16 mouse cellular contexts compared by ENCODE assay signal in the genomic region with DNA sequence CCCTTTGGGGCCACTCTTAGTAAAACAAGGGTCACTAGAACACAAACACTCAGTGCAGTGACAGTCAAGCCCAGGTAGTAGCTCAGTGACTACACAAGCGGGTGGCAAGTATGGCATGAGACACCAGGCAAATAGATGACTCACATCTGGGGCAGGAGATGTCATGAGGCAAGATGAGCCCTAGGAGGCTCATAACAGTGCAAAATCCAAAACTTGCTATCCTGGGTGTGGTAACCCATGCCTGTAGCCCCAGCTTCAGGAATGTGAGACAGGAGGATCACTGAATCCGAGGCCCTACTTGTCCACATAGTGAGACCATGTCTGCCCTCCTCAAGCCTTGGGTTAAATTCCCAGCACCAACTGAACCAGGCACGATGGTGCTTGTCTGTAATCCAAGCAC. TPM values are rescaled to one million over a fixed set of nuclear protein-coding genes. Genes with fewer than 3 reads are reported as not detected.
DNase-seq lines count a peak whose midpoint lies in the region; ATAC-seq and TF ChIP-seq lines count a peak whose summit lies in the region.
"Had no signal": no experiment of that assay in that cellular context is flagged by ENCODE, and none has a peak within 500 bp of the region (broad histone marks: within the 10 kb centered on the region; RNA-seq: fewer than 3 reads in every experiment).

No protein-coding gene starts in this region.

- peak; percentile 16; the same call in 1 of the 2 replicates for TF ChIP-seq CTCF in forebrain, postnatal 0 days (IDR thresholded peaks at IDR 0.05; ENCODE audit: low read depth)
- TF ChIP-seq CTCF in lung, postnatal 0 days (IDR thresholded peaks at IDR 0.05) = no peak
- no peak for TF ChIP-seq CTCF in lung, adult 2 months (IDR thresholded peaks at IDR 0.05; ENCODE audit: insufficient read depth, low read length)

- no peak overlapping the region for H3K4me2 ChIP-seq in forebrain, postnatal 0 days (ENCODE audit: low read depth)
- H3K4me2 ChIP-seq in forebrain, embryonic 12.5 days = no peak overlapping the region
- no peak overlapping the region for H3K4me2 ChIP-seq in lung, postnatal 0 days (replicated peaks; ENCODE audit: low read depth, low read length)
- H3K4me2 ChIP-seq in liver, embryonic 12.5 days = no peak overlapping the region

- TF ChIP-seq EP300 in lung, postnatal 0 days (IDR thresholded peaks at IDR 0.05) = no peak

- no peak overlapping the region for H3K27ac ChIP-seq in forebrain, postnatal 0 days (ENCODE audit: low read depth, low read length)
- H3K27ac ChIP-seq in forebrain, embryonic 12.5 days = no peak overlapping the region
- no peak overlapping the region for H3K27ac ChIP-seq in lung, postnatal 0 days (ENCODE audit: low read length)
- H3K27ac ChIP-seq in liver, embryonic 12.5 days = no peak overlapping the region
- H3K27ac ChIP-seq: embryonic facial prominence, embryonic 10.5 days; heart, adult 2 months; hindbrain, embryonic 10.5 days; hindbrain, embryonic 14.5 days had no signal

- peaks cover 14% of the 10 kb centered on the region for H3K27me3 ChIP-seq in forebrain, postnatal 0 days (ENCODE audit: insufficient read depth, low read length)
- H3K27me3 ChIP-seq in forebrain, embryonic 12.5 days = peaks cover 48% of the 10 kb centered on the region
- no peaks in the 10 kb centered on the region for H3K27me3 ChIP-seq in lung, postnatal 0 days (replicated peaks; ENCODE audit: insufficient read depth, low read length)
- peaks cover 63% of the 10 kb centered on the region for H3K27me3 ChIP-seq in liver, embryonic 12.5 days (replicated peaks)

- H3K4me3 ChIP-seq in forebrain, postnatal 0 days (ENCODE audit: low read depth, low read length) = no peak overlapping the region
- no peak overlapping the region for H3K4me3 ChIP-seq in forebrain, embryonic 12.5 days (replicated peaks)
- H3K4me3 ChIP-seq in lung, postnatal 0 days (ENCODE audit: low read depth, low read length) = no peak overlapping the region
- H3K4me3 ChIP-seq in lung, adult 2 months (replicated peaks; ENCODE audit: extremely low read depth, low read depth, low read length) = no peak overlapping the region
- no peak overlapping the region for H3K4me3 ChIP-seq in liver, embryonic 12.5 days
- H3K4me3 ChIP-seq: heart, adult 2 months; heart, embryonic 12.5 days had no signal

- no peak for DNase-seq in forebrain, postnatal 0 days
- DNase-seq in lung, postnatal 0 days (ENCODE audit: low spot score) = peak; percentile 4
- DNase-seq in lung, adult 2 months = no peak
- DNase-seq in 3T3-L1 (ENCODE audit: low read depth, low spot score) = peak; percentile 67
- DNase-seq in CD4-positive helper T cell, adult 2 months (ENCODE audit: low read depth, low spot score) = peak; percentile 13
- DNase-seq in adrenal gland, postnatal 4 days (ENCODE audit: low spot score in 2 of 2) = no peak

- WGBS in forebrain, postnatal 0 days = 83% methylated on average over 3 of the region's 3 CpGs
- WGBS in forebrain, embryonic 12.5 days = 87% methylated on average over 3 of the region's 3 CpGs
- 78% methylated on average over 3 of the region's 3 CpGs for WGBS in lung, postnatal 0 days
- 71% methylated on average over 3 of the region's 3 CpGs for WGBS in lung, adult 2 months
- WGBS in liver, embryonic 12.5 days (ENCODE audit: insufficient replicate concordance) = 74% methylated on average over 3 of the region's 3 CpGs

- ATAC-seq in forebrain, postnatal 0 days = no peak
- ATAC-seq in forebrain, embryonic 12.5 days (ENCODE audit: low FRiP score) = no peak
- ATAC-seq in lung, postnatal 0 days = no peak
- no peak for ATAC-seq in liver, embryonic 12.5 days

- no peaks in the 10 kb centered on the region for H3K36me3 ChIP-seq in forebrain, postnatal 0 days (ENCODE audit: insufficient read depth)
- H3K36me3 ChIP-seq in forebrain, embryonic 12.5 days (replicated peaks) = no peaks in the 10 kb centered on the region
- H3K36me3 ChIP-seq in lung, postnatal 0 days (ENCODE audit: insufficient read depth, low read length) = no peaks in the 10 kb centered on the region
- H3K36me3 ChIP-seq in liver, embryonic 12.5 days = no peaks in the 10 kb centered on the region
- H3K36me3 ChIP-seq: embryonic facial prominence, embryonic 10.5 days; heart, embryonic 12.5 days; hindbrain, embryonic 10.5 days had no signal

- no peak for TF ChIP-seq POLR2A in lung, adult 2 months (IDR thresholded peaks at IDR 0.05; ENCODE audit: borderline replicate concordance, extremely low read depth, low read depth, low read length)

- H3K9me3 ChIP-seq in forebrain, postnatal 0 days (ENCODE audit: low read length) = no peaks in the 10 kb centered on the region
- H3K9me3 ChIP-seq in forebrain, embryonic 12.5 days = no peaks in the 10 kb centered on the region
- H3K9me3 ChIP-seq in lung, postnatal 0 days (ENCODE audit: low read length) = no peaks in the 10 kb centered on the region
- H3K9me3 ChIP-seq in liver, embryonic 12.5 days (replicated peaks) = no peaks in the 10 kb centered on the region
- H3K9me3 ChIP-seq: embryonic facial prominence, embryonic 10.5 days; heart, embryonic 12.5 days; hindbrain, embryonic 10.5 days had no signal

- 0 out of 2 replicates have a peak, but pooled peaks cover 5% of the 10 kb centered on the region for H3K4me1 ChIP-seq in forebrain, postnatal 0 days (ENCODE audit: insufficient read depth)
- peaks cover 13% of the 10 kb centered on the region for H3K4me1 ChIP-seq in forebrain, embryonic 12.5 days
- H3K4me1 ChIP-seq in lung, postnatal 0 days (ENCODE audit: insufficient read depth, low read depth, low read length) = no peaks in the 10 kb centered on the region
- H3K4me1 ChIP-seq in lung, adult 2 months (ENCODE audit: control insufficient read depth, insufficient read depth, low read length) = peaks cover 5% of the 10 kb centered on the region; the same call in 1 of the 2 replicates
- H3K4me1 ChIP-seq in liver, embryonic 12.5 days = peaks cover 13% of the 10 kb centered on the region

- no peak overlapping the region for H3K9ac ChIP-seq in forebrain, postnatal 0 days
- no peak overlapping the region for H3K9ac ChIP-seq in forebrain, embryonic 12.5 days
- H3K9ac ChIP-seq in lung, postnatal 0 days (replicated peaks; ENCODE audit: low read depth) = no peak overlapping the region
- no peak overlapping the region for H3K9ac ChIP-seq in liver, embryonic 12.5 days
- H3K9ac ChIP-seq: heart, embryonic 12.5 days; hindbrain, embryonic 14.5 days had no signal

RNA-seq across cellular contexts. Expression of gene H2-DMb2, which starts 8.7 kb away (rescaled TPM):
- 2.2 and 2.4 TPM in 2 replicates for total RNA-seq in forebrain, postnatal 0 days (2014; rRNA removed)
- polyA plus RNA-seq in forebrain, postnatal 0 days (2015; fragmentation: Nextera tagmentation; extraction: Ambion mirVana) = 0.72 and 1.0 TPM in 2 replicates
- not detected in 2 replicates for polyA plus RNA-seq in forebrain, embryonic 12.5 days (2016; fragmentation: Nextera tagmentation; extraction: Ambion mirVana)
- 1.8 and 2.2 TPM in 2 replicates for polyA plus RNA-seq in lung, postnatal 0 days (2015; fragmentation: Nextera tagmentation; extraction: Ambion mirVana)
- 33.3 and 38.9 TPM in 2 replicates for polyA plus RNA-seq in lung, adult 2 months (2012; rRNA removed)
- total RNA-seq in adrenal gland, postnatal 4 days (2021) = 1 to 10 TPM; 1.2 to 3.0 TPM
- 0.30 and 0.35 TPM in 2 replicates for polyA plus RNA-seq in liver, embryonic 12.5 days (2016; fragmentation: Nextera tagmentation; extraction: Ambion mirVana)
- polyA plus RNA-seq: heart, embryonic 12.5 days; hindbrain, embryonic 14.5 days had no signal

RNA-seq across cellular contexts. Expression of gene Brd2, which starts 12.0 kb away (rescaled TPM):
- 191 and 219 TPM in 2 replicates for total RNA-seq in forebrain, postnatal 0 days (2014; rRNA removed)
- 122 and 129 TPM in 2 replicates for polyA plus RNA-seq in forebrain, postnatal 0 days (2015; fragmentation: Nextera tagmentation; extraction: Ambion mirVana)
- 138 and 146 TPM in 2 replicates for polyA plus RNA-seq in forebrain, embryonic 12.5 days (2016; fragmentation: Nextera tagmentation; extraction: Ambion mirVana)
- 80.2 and 80.3 TPM in 2 replicates for polyA plus RNA-seq in lung, postnatal 0 days (2015; fragmentation: Nextera tagmentation; extraction: Ambion mirVana)
- 101 and 140 TPM in 2 replicates for polyA plus RNA-seq in lung, adult 2 months (2012; rRNA removed)
- 100 to 1,000 TPM; 225 to 226 TPM for total RNA-seq in adrenal gland, postnatal 4 days (2021)
- 59.9 and 66.1 TPM in 2 replicates for polyA plus RNA-seq in liver, embryonic 12.5 days (2016; fragmentation: Nextera tagmentation; extraction: Ambion mirVana)

RNA-seq across cellular contexts. Expression of gene H2-DMa, which starts 15.1 kb away (rescaled TPM):
- total RNA-seq in forebrain, postnatal 0 days (2014; rRNA removed) = 21.5 and 25.7 TPM in 2 replicates
- 19.2 and 23.5 TPM in 2 replicates for polyA plus RNA-seq in forebrain, postnatal 0 days (2015; fragmentation: Nextera tagmentation; extraction: Ambion mirVana)
- 9.1 and 9.6 TPM in 2 replicates for polyA plus RNA-seq in forebrain, embryonic 12.5 days (2016; fragmentation: Nextera tagmentation; extraction: Ambion mirVana)
- polyA plus RNA-seq in lung, postnatal 0 days (2015; fragmentation: Nextera tagmentation; extraction: Ambion mirVana) = 20.7 and 23.9 TPM in 2 replicates
- polyA plus RNA-seq in lung, adult 2 months (2012; rRNA removed) = 109 and 118 TPM in 2 replicates
- total RNA-seq in adrenal gland, postnatal 4 days (2021) = 10 to 100 TPM; 11.2 to 11.7 TPM
- polyA plus RNA-seq in liver, embryonic 12.5 days (2016; fragmentation: Nextera tagmentation; extraction: Ambion mirVana) = 3.1 and 4.3 TPM in 2 replicates

RNA-seq across cellular contexts. Expression of gene H2-DMb1, which starts 18.4 kb away (rescaled TPM):
- total RNA-seq in forebrain, postnatal 0 days (2014; rRNA removed) = 0.62 and 2.8 TPM in 2 replicates
- polyA plus RNA-seq in forebrain, postnatal 0 days (2015; fragmentation: Nextera tagmentation; extraction: Ambion mirVana) = 1.5 and 1.7 TPM in 2 replicates
- polyA plus RNA-seq in forebrain, embryonic 12.5 days (2016; fragmentation: Nextera tagmentation; extraction: Ambion mirVana) = 0.38 and 0.69 TPM in 2 replicates
- 6.9 and 7.2 TPM in 2 replicates for polyA plus RNA-seq in lung, postnatal 0 days (2015; fragmentation: Nextera tagmentation; extraction: Ambion mirVana)
- 146 and 187 TPM in 2 replicates for polyA plus RNA-seq in lung, adult 2 months (2012; rRNA removed)
- total RNA-seq in adrenal gland, postnatal 4 days (2021) = 1 to 10 TPM; 1.9 to 3.8 TPM
- polyA plus RNA-seq in liver, embryonic 12.5 days (2016; fragmentation: Nextera tagmentation; extraction: Ambion mirVana) = 0.21 and 0.45 TPM in 2 replicates

RNA-seq across cellular contexts. Expression of gene H2-Oa, which starts 42.3 kb away (rescaled TPM):
- total RNA-seq in forebrain, postnatal 0 days (2014; rRNA removed) = not detected in 2 replicates
- 0.13 TPM in 1 of 2 replicates, not detected in the other for polyA plus RNA-seq in forebrain, postnatal 0 days (2015; fragmentation: Nextera tagmentation; extraction: Ambion mirVana)
- polyA plus RNA-seq in forebrain, embryonic 12.5 days (2016; fragmentation: Nextera tagmentation; extraction: Ambion mirVana) = 0.27 and 0.41 TPM in 2 replicates
- 0.48 and 1.1 TPM in 2 replicates for polyA plus RNA-seq in lung, postnatal 0 days (2015; fragmentation: Nextera tagmentation; extraction: Ambion mirVana)
- 14.1 and 19.8 TPM in 2 replicates for polyA plus RNA-seq in lung, adult 2 months (2012; rRNA removed)
- total RNA-seq in adrenal gland, postnatal 4 days (2021) = under 1 TPM in 1 of 2 experiments, not detected in 1; 0.31 TPM
- polyA plus RNA-seq in liver, embryonic 12.5 days (2016; fragmentation: Nextera tagmentation; extraction: Ambion mirVana) = 0.37 and 0.56 TPM in 2 replicates
- total RNA-seq: gastrocnemius, postnatal 10 days; gastrocnemius, postnatal 4 days; heart, postnatal 25 days had no signal

Comparison
In these comparisons a context has a peak if more than half of its experiments do, and no peak if none do; other contexts are left out.
1. DNase-seq: peak in lung, postnatal 0 days (single experiment), 3T3-L1 (single experiment) and CD4-positive helper T cell, adult 2 months (single experiment); none in forebrain, postnatal 0 days (single experiment), lung, adult 2 months (single experiment) and adrenal gland, postnatal 4 days (0 of 2).
2. RNA of gene H2-DMb2, which starts 8.7 kb away (polyA plus RNA-seq): 33.3 to 38.9 TPM in lung, adult 2 months; 1.8 to 2.2 TPM in lung, postnatal 0 days, 0.72 to 1.0 TPM in forebrain, postnatal 0 days, 0.30 to 0.35 TPM in liver, embryonic 12.5 days and not detected in forebrain, embryonic 12.5 days; every median in the first group is over 10 times any median in the second.